Mouse (Mus musculus) regulatory T cell (primary cell): ENCODE measurements around the gene Vip.

ENCODE experiments used
- in situ Hi-C: fragments of 300-600 bp; cut with MboI, MseI; formaldehyde crosslinking; loops from one replicate; pipeline ENCODE4 v1.15.1; 2025; ENCODE audit warnings: high pct_unique_total_duplicates

The Vip gene

DNA sequence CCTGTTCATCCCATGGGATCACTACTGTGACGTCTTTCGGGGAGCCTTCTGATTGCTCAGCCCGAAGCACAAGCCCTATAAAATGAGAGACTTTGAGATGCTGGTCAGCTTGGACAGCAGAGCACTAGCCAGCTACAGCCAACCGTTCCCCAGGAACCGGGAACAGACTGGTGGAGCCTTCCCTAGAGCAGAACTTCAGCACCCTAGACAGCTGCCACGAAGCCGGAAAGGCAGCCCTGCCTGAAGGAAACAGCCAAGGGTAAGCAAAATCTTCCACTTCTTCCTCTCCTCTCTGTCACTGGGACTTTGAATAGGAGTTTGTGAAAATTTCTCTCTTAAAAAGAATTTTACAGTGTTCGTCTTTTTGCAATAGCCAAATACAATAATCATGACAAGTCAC lies at the start of gene Vip:
Vip (plus strand) TSS at position 107 of the 400 bp plus-strand sequence.
- in situ Hi-C loops = no loop called here

DNA sequence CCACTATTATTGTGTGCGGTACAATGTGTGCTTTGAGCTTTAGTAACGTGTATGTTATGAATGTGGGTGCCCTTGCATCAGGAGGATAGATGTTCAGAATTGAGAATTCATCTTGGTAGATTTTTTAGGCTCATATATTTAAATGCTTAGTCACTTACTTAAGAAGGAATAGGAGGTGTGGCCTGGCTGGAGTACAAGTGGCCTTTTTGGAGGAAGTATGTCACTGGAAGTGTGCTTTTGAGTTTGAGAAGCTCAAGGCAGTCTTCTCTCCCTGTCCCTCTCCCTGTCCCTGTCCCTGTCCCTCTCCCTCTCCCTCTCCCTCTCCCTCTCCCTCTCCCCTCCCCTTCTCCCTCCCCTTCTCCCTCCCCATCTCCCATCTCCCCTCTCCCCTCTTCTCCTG lies 48.0 kb upstream of the Vip start:
- in situ Hi-C loops = no loop called here

GRCm38 (mm10) chr10:5591996-5592395 lies 47.0 kb upstream of the Vip start:
- in situ Hi-C loops = no loop called here

GRCm38 (mm10) chr10:5593464-5593863 lies 45.6 kb upstream of the Vip start, which contains the start of gene Myct1:
Myct1 (plus strand) TSS chr10:5593775.
- in situ Hi-C loops = no loop called here

DNA sequence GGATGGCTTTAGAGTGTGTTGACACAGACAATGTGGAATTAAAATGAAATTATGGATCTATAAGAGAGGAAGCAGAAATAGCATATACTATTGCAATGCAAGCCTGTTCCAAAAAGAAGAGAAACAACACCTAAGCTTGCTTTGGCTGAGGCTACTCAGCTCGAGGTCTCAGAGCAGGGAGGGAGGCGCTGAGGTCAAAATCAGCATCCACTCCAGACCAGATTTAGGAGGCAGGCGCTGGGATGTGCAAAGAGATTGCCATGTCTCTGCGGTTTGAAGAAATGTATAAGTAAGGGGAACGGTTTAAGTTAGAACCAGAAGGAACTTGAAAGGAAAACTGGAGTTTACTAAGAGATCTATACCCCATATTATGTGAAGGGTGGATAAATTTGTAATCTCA lies 44.6 kb upstream of the Vip start:
- in situ Hi-C loops = no loop called here

- in situ Hi-C loops = loop anchor here (5.0 kb wide), 1 partner anchor 191 kb away; no protein-coding TSS in a partner anchor
Measured at GRCm38 (mm10) chr10:5596559-5596958, 42.5 kb upstream of the Vip start.

DNA sequence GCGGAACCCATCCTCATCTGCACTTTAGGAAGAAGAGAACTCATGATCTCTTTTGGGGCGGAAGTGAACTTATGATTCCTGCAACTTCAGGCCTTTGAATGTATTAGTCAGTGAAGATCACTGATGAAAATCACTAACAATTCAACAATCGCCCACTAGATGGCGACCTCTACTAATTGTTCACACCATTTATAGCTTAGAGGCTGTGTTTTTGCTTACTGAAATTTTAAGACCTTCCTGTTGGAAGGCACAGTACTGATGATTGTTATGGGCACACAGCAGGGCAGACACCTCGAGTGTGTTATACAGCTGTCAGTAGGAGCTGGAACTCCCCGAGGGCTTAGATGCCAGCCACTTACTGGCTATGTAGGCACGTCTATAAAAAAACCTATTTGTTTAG lies 38.9 kb upstream of the Vip start:
- in situ Hi-C loops = no loop called here

- in situ Hi-C loops = no loop called here
Measured at GRCm38 (mm10) chr10:5603512-5603911, 35.5 kb upstream of the Vip start.

- in situ Hi-C loops = no loop called here
Measured at GRCm38 (mm10) chr10:5604371-5604770, 34.6 kb upstream of the Vip start.

DNA sequence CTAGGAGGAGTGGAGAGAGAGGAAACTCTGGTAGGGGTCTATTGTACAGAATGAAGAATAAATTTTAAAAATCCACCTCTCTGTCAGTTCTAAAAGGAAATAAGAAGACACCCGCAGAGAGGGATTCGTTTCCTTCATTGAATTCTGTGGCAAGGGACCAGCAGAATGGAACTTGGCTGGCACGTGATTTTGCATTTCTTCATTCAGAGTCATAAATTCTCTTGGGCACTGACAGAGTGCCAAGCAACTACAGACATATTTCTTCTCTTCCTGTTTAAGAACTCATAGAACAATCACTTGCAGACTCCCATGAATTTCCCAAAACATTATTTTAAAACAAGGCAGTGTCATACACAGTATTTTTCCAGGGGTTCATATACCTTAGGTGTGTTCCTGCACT lies 30.1 kb upstream of the Vip start:
- in situ Hi-C loops = no loop called here

- in situ Hi-C loops = no loop called here
Measured at GRCm38 (mm10) chr10:5615186-5616040, 23.6 kb upstream of the Vip start.

- in situ Hi-C loops = no loop called here
Measured at GRCm38 (mm10) chr10:5626268-5626667, 12.8 kb upstream of the Vip start.

DNA sequence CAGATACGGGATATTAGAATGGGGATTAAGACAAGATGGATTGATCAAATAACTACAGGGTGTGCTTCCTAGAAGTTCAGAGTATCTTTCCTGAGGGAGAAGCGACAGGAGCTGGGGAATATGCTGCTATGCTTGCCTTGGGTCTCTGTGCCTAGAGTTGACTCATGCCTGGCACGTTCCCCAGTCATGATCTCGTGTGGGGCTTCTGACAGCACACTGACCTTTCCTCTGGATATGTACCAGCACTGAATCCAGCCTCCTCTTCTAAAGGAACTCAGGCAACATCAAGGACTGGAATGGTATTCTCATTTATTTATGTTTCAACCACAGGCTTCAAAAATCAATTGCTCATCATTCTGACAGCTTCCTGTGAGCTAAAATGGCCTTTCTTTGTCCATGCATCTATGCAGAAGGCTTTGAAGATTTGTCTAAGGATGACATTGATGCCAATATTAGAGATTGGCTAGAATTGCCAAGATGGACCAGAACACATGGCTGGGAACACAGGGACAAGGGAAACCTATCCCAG lies 5.3 kb upstream of the Vip start:
- in situ Hi-C loops = no loop called here

DNA sequence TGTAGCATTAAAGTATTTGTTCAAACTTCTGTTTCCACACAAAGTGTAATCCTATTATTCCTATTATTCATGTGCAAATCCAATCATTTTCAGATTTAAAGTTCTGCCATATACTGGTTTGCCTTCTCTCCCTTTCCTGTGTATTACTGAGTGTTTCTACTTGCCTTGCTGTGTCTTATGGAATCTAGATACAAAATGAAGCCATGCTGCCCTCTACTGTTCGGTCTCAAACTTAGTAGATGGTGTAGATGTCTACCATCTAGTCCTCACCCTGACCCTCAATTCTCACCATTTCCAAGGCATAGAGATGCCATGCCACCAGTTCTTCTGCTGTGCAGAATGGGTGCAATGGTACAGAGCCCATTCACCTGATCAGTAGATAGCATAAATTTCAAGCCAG lies 4.7 kb upstream of the Vip start:
- in situ Hi-C loops = no loop called here

- in situ Hi-C loops = no loop called here
Measured at GRCm38 (mm10) chr10:5637322-5637721, 1.7 kb upstream of the Vip start.

GRCm38 (mm10) chr10:5681275-5681674 lies 42.3 kb downstream of the Vip start:
- in situ Hi-C loops = no loop called here

DNA sequence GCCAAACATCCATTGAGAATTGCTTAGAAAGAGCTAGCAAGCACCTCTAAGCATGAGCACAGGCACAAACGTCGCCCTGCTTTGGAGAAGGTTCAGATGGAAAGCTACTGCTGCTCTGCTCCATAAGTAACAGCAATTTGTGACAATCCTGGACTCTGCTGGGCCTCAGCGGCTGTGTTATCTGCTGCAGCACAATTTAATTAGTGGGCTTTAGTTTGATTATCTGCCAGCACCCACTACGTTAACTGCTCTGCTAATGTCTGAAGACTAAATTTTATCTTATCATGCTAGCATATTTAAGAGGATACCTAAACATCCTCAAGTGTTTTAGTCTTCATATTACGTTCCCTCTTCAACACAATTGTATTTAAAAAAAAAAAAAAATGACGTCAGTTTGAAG lies 46.6 kb downstream of the Vip start:
- in situ Hi-C loops = no loop called here

GRCm38 (mm10) chr10:5694351-5694750 lies 55.3 kb downstream of the Vip start:
- in situ Hi-C loops = no loop called here
